Mouse (Mus musculus) ES-E14 (cell line): ENCODE results near the gene Oxld1.
A peak's percentile ranks its signal among the peaks of the same experiment; 100 is the strongest.

Experiments
- CHD2 ChIP-seq: IDR thresholded peaks from 2 replicates; pipeline ENCODE4 v1.6.1; 2014; ENCODE audit warnings: mild to moderate bottlenecking, low read depth, low read length, inconsistent platforms
- ZC3H11A ChIP-seq: IDR thresholded peaks from 2 replicates; pipeline ENCODE4 v1.6.1; 2012; ENCODE audit warnings: low read depth, mild to moderate bottlenecking, inconsistent platforms, low read length, borderline replicate concordance

DNA sequence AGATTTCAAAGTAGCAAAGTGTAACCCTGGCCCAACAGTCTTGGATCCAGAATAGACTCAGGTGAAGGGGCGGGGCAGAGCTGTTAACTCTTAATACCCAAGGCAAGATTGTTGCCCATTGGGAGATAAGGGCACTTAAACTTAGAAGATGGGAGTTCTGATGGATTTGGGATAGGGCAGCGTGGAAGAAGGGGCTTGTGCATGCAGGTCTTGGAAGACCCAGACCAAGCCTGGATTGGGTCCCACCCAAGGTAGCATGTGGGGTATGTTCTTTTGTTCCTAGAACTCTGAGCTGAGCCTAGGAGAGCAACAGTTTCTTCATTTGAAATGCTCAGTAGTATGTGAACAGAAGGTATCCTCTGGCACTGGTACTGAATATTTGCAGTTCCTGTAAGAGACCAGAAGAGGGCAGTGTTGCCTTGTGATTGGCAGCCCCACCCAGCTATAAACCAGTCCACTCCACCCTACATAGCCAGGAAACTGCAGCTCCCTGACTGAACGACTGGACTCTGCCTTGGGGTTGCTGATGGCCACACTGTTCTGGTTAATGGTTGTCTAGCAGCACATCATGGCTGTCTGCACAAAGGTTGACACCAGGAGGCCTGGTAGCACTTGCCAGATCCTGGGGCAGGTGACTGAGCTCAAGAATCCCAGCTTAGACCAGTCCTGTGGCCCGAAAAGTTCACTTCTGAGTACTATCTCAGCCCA, 31.3 kb upstream of the Oxld1 start:
- TF ChIP-seq ZC3H11A (peak; percentile 30; the same call in 1 of the 2 replicates), CHD2 (no peak)
